ENCODE assay signal across 9 mouse cellular contexts in the genomic region with DNA sequence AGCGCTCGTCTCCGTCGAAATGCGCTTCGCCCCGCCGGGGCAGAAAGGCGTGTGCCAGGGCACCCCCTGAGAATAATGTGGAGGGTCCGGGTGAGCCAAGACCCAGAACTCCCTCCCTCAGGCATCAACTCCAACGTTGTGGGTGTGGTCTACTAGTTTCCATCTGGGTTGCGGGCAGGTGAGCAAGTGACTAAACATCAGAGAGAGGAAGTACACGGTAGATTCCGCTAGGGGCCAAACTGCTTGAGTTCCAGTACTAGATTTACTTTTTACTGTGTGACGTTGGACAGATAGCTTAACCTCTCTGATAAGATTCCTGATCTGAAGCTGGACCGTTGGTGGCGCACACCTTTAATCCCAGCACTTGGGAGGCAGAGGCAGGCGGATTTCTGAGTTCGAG. TPM values are rescaled to one million over a fixed set of nuclear protein-coding genes. Genes with fewer than 3 reads are reported as not detected.
DNase-seq lines count a peak whose midpoint lies in the region; ATAC-seq and TF ChIP-seq lines count a peak whose summit lies in the region.
"Had no signal": no experiment of that assay in that cellular context is flagged by ENCODE, and none has a peak within 500 bp of the region (broad histone marks: within the 10 kb centered on the region; RNA-seq: fewer than 3 reads in every experiment).

No protein-coding gene starts in this region.

- no peak overlapping the region for H3K27ac ChIP-seq in kidney, embryonic 16.5 days (ENCODE audit: low read length)
- H3K27ac ChIP-seq in midbrain, postnatal 0 days (ENCODE audit: low read depth, low read length): no peak overlapping the region

- peaks cover 46% of the 10 kb centered on the region for H3K27me3 ChIP-seq in kidney, embryonic 16.5 days (ENCODE audit: insufficient read depth, low read length)
- peaks cover 32% of the 10 kb centered on the region for H3K27me3 ChIP-seq in midbrain, postnatal 0 days (ENCODE audit: insufficient read depth, low read length)

- peaks cover 34% of the 10 kb centered on the region for H3K4me1 ChIP-seq in kidney, embryonic 16.5 days (ENCODE audit: insufficient read depth, low read length)
- H3K4me1 ChIP-seq in midbrain, postnatal 0 days (ENCODE audit: insufficient read depth, low read length): no peaks in the 10 kb centered on the region

- H3K9me3 ChIP-seq in kidney, embryonic 16.5 days (ENCODE audit: low read length): no peaks in the 10 kb centered on the region
- H3K9me3 ChIP-seq in midbrain, postnatal 0 days (ENCODE audit: low read length): no peaks in the 10 kb centered on the region

- peak overlapping the region; percentile 36 for H3K4me3 ChIP-seq in kidney, embryonic 16.5 days (ENCODE audit: low read length)
- H3K4me3 ChIP-seq in midbrain, postnatal 0 days (ENCODE audit: low read depth, low read length): peak overlapping the region; percentile 18

- peak overlapping the region; percentile 45 for H3K4me2 ChIP-seq in kidney, embryonic 16.5 days (replicated peaks; ENCODE audit: low read depth, low read length)
- H3K4me2 ChIP-seq in midbrain, postnatal 0 days (ENCODE audit: low read depth, low read length, poor library complexity, severe bottlenecking): peak overlapping the region; percentile 35

- 29% methylated on average over 19 of the region's 19 CpGs for WGBS in kidney, embryonic 16.5 days
- WGBS in midbrain, postnatal 0 days: 26% methylated on average over 19 of the region's 19 CpGs

- H3K9ac ChIP-seq in kidney, embryonic 16.5 days (replicated peaks; ENCODE audit: low read length): 0 out of 2 replicates have a peak overlapping the region, but pooled peaks have one; percentile 29
- no peak overlapping the region for H3K9ac ChIP-seq in midbrain, postnatal 0 days (replicated peaks; ENCODE audit: low read length, poor library complexity, severe bottlenecking)

- no peak for ATAC-seq in kidney, embryonic 16.5 days (ENCODE audit: low FRiP score, low TSS enrichment)
- no peak for ATAC-seq in midbrain, postnatal 0 days (ENCODE audit: low FRiP score)

- no peaks in the 10 kb centered on the region for H3K36me3 ChIP-seq in kidney, embryonic 16.5 days (ENCODE audit: insufficient read depth, low read length)
- H3K36me3 ChIP-seq in midbrain, postnatal 0 days (ENCODE audit: insufficient read depth, low read length): no peaks in the 10 kb centered on the region

- no peak for DNase-seq in kidney, adult 9 months
- peak; percentile 90 for DNase-seq in ZHBTc4 (ENCODE audit: low read depth, low spot score)
- peak; percentile 73 for DNase-seq in induced T-regulatory cell, adult 2 months (ENCODE audit: low read depth)
- no peak for DNase-seq in midbrain, postnatal 0 days (ENCODE audit: low spot score)
- DNase-seq in urinary bladder, postnatal 10 days (ENCODE audit: low spot score): no peak
- DNase-seq in ovary, postnatal 14 days (ENCODE audit: low spot score): no peak
- DNase-seq in adrenal gland, adult 18-20 months (ENCODE audit: low spot score in 2 of 2): no peak

- TF ChIP-seq CTCF in midbrain, postnatal 0 days (IDR thresholded peaks at IDR 0.05): no peak

RNA-seq across cellular contexts. Expression of a gene that starts 7.5 kb away (rescaled TPM):
- not detected in 2 replicates for polyA plus RNA-seq in kidney, embryonic 16.5 days (2015; fragmentation: Nextera tagmentation; extraction: Ambion mirVana)
- total RNA-seq in midbrain, postnatal 0 days (2014; rRNA removed): not detected in 2 replicates
- polyA plus RNA-seq in midbrain, postnatal 0 days (2015; fragmentation: Nextera tagmentation; extraction: Ambion mirVana): 0.57 and 0.79 TPM in 2 replicates
- 1 to 10 TPM in 1 of 2 experiments, under 1 TPM in 1; 0.43 to 1.5 TPM for total RNA-seq in adrenal gland, adult 18-20 months (2021)
- total RNA-seq: gastrocnemius, adult 18-20 months had no signal

RNA-seq across cellular contexts. Expression of a gene that starts 15.7 kb away (rescaled TPM):
- polyA plus RNA-seq in kidney, embryonic 16.5 days (2015; fragmentation: Nextera tagmentation; extraction: Ambion mirVana): not detected in 2 replicates
- 0.44 and 0.85 TPM in 2 replicates for total RNA-seq in midbrain, postnatal 0 days (2014; rRNA removed)
- polyA plus RNA-seq in midbrain, postnatal 0 days (2015; fragmentation: Nextera tagmentation; extraction: Ambion mirVana): 0.52 and 0.67 TPM in 2 replicates
- total RNA-seq in adrenal gland, adult 18-20 months (2021): not detected
- total RNA-seq: gastrocnemius, adult 18-20 months had no signal

RNA-seq across cellular contexts. Expression of a gene that starts 17.9 kb away (rescaled TPM):
- 1.7 and 1.8 TPM in 2 replicates for polyA plus RNA-seq in kidney, embryonic 16.5 days (2015; fragmentation: Nextera tagmentation; extraction: Ambion mirVana)
- 5.4 and 5.5 TPM in 2 replicates for total RNA-seq in midbrain, postnatal 0 days (2014; rRNA removed)
- polyA plus RNA-seq in midbrain, postnatal 0 days (2015; fragmentation: Nextera tagmentation; extraction: Ambion mirVana): 1.2 and 1.4 TPM in 2 replicates
- total RNA-seq in adrenal gland, adult 18-20 months (2021): 10 to 100 TPM; 10.7 to 11.5 TPM

RNA-seq across cellular contexts. Expression of a gene that starts 27.9 kb away (rescaled TPM):
- 8.3 and 14.6 TPM in 2 replicates for polyA plus RNA-seq in kidney, embryonic 16.5 days (2015; fragmentation: Nextera tagmentation; extraction: Ambion mirVana)
- 18.2 and 30.6 TPM in 2 replicates for total RNA-seq in midbrain, postnatal 0 days (2014; rRNA removed)
- polyA plus RNA-seq in midbrain, postnatal 0 days (2015; fragmentation: Nextera tagmentation; extraction: Ambion mirVana): 6.5 and 9.6 TPM in 2 replicates
- total RNA-seq in adrenal gland, adult 18-20 months (2021): 10 to 100 TPM; 58.8 to 72.0 TPM

RNA-seq across cellular contexts. Expression of a gene that starts 36.1 kb away (rescaled TPM):
- polyA plus RNA-seq in kidney, embryonic 16.5 days (2015; fragmentation: Nextera tagmentation; extraction: Ambion mirVana): 0.39 and 0.57 TPM in 2 replicates
- total RNA-seq in midbrain, postnatal 0 days (2014; rRNA removed): 110 and 126 TPM in 2 replicates
- polyA plus RNA-seq in midbrain, postnatal 0 days (2015; fragmentation: Nextera tagmentation; extraction: Ambion mirVana): 43.9 and 44.3 TPM in 2 replicates
- total RNA-seq in adrenal gland, adult 18-20 months (2021): 10 to 100 TPM; 11.4 to 12.4 TPM

Comparison
In these comparisons a context has a peak if more than half of its experiments do, and no peak if none do; other contexts are left out.
1. DNase-seq: peak in ZHBTc4 (single experiment) and induced T-regulatory cell, adult 2 months (single experiment); none in kidney, adult 9 months (single experiment), midbrain, postnatal 0 days (single experiment), urinary bladder, postnatal 10 days (single experiment), ovary, postnatal 14 days (single experiment) and adrenal gland, adult 18-20 months (0 of 2).